Mouse (Mus musculus) embryonic facial prominence, embryonic 12.5 days (tissue): ENCODE data around the gene Gm28434. TPM values are rescaled to one million over a fixed set of nuclear protein-coding genes. Genes with fewer than 3 reads are reported as not detected.
A peak's percentile ranks its signal among the peaks of the same experiment; 100 is the strongest.

Experiments used
- ATAC-seq: fragments of 200-750 bp; cut with Nextera tagmentation; 2 replicates; pipeline ENCODE4 v1.8.0; 2017; ENCODE audit not compliant: insufficient number of reproducible peaks, insufficient read depth, low FRiP score, low TSS enrichment
- H3K27ac ChIP-seq: fragments of 300-500 bp; sonication (generic); 2 replicates; pipeline ENCODE4 v1.5.1; 2016; ENCODE audit warnings: mild to moderate bottlenecking
- H3K27me3 ChIP-seq: fragments of 300-500 bp; sonication (generic); 2 replicates; pipeline ENCODE4 v1.6.1; 2016; ENCODE audit warnings: mild to moderate bottlenecking, moderate library complexity
- H3K36me3 ChIP-seq: fragments of 300-500 bp; sonication (generic); 2 replicates; pipeline ENCODE4 v1.6.1; 2016; ENCODE audit warnings: mild to moderate bottlenecking
- H3K4me1 ChIP-seq: fragments of 300-500 bp; sonication (generic); 2 replicates; pipeline ENCODE4 v1.6.1; 2016
- H3K4me2 ChIP-seq: fragments of 300-500 bp; sonication (generic); replicated peaks from 2 replicates; pipeline ENCODE4 v1.6.1; 2016; ENCODE audit warnings: mild to moderate bottlenecking, moderate library complexity
- H3K4me3 ChIP-seq: fragments of 300-500 bp; sonication (generic); 2 replicates; pipeline ENCODE4 v1.5.1; 2016; ENCODE audit warnings: mild to moderate bottlenecking
- H3K9ac ChIP-seq: fragments of 300-500 bp; sonication (generic); 2 replicates; pipeline ENCODE4 v1.6.1; 2016; ENCODE audit warnings: mild to moderate bottlenecking, moderate library complexity
- H3K9me3 ChIP-seq: fragments of 300-500 bp; sonication (generic); 2 replicates; pipeline ENCODE4 v1.6.1; 2016; ENCODE audit warnings: mild to moderate bottlenecking, moderate library complexity
- WGBS: fragments of 180-500 bp; shearing (Covaris S2); methylation state at CpG from one replicate; pipeline ENCODE4 v1.1.7; 2016; 5-methylcytosine and 5-hydroxymethylcytosine counted together
- polyA plus RNA-seq: library from polyadenylated mRNA; unstranded; fragments of >200 nt; fragmentation: Nextera tagmentation; extraction: Ambion mirVana; gene quantifications from 2 replicates; pipeline ENCODE4 v1.2.1, GENCODE M21; 2016

Gm28434 gene
- polyA plus RNA-seq, result not detected in 2 replicates

- Histone ChIP-seq H3K4me1 (no peaks in the 10 kb centered on the region), H3K27ac (no peak within 1 kb of the TSS), H3K9ac (no peak within 1 kb of the TSS), H3K9me3 (no peaks in the 10 kb centered on the region), H3K4me2 (no peak within 1 kb of the TSS), H3K4me3 (no peak within 1 kb of the TSS), H3K27me3 (no peaks in the 10 kb centered on the region), H3K36me3 (no peaks in the 10 kb centered on the region)
- whole genome bisulfite sequencing, result 72% methylated on average over 2 of the region's 2 CpGs
- no peak for ATAC-seq
These were observed at the start of gene Gm28434, which contains the start of gene 2310003L06Rik for GRCm38 (mm10) chr5:87969201-87969600. TSS of gene Gm28434 (plus strand) at chr5:87969517. TSS of gene 2310003L06Rik (plus strand) at chr5:87969459.

GRCm38 (mm10) chr5:87925372-87925771, 43.9 kb upstream of the Gm28434 start, which contains the start of gene Csn3:
TSS of gene Csn3 (plus strand) at chr5:87925579.
- ATAC-seq, result no peak

GRCm38 (mm10) chr5:87931603-87932002, 37.7 kb upstream of the Gm28434 start:
- H3K27ac ChIP-seq, result no peak overlapping the region
- no peak overlapping the region for H3K9ac ChIP-seq
- H3K4me2 ChIP-seq, result no peak overlapping the region
- H3K9me3 ChIP-seq, result no peaks in the 10 kb centered on the region
- ATAC-seq, result no peak
- H3K27me3 ChIP-seq, result no peaks in the 10 kb centered on the region
- no peaks in the 10 kb centered on the region for H3K36me3 ChIP-seq
- WGBS, result 52% methylated on average over 1 of the region's 1 CpGs
- H3K4me1 ChIP-seq, result no peaks in the 10 kb centered on the region
- H3K4me3 ChIP-seq, result no peak overlapping the region

More at GRCm38 (mm10) chr5:87925372-87925771, 43.9 kb upstream of the Gm28434 start, which contains the start of gene Csn3:
- no peak within 1 kb of the TSS for H3K4me2 ChIP-seq
- H3K27me3 ChIP-seq, result no peaks in the 10 kb centered on the region
- no peak within 1 kb of the TSS for H3K9ac ChIP-seq
- H3K36me3 ChIP-seq, result no peaks in the 10 kb centered on the region
- 17% methylated on average over 5 of the region's 5 CpGs for WGBS
- no peak within 1 kb of the TSS for H3K4me3 ChIP-seq
- no peaks in the 10 kb centered on the region for H3K9me3 ChIP-seq
- H3K27ac ChIP-seq, result no peak within 1 kb of the TSS
- 0 out of 2 replicates have a peak, but pooled peaks cover 6% of the 10 kb centered on the region for H3K4me1 ChIP-seq

- Histone ChIP-seq H3K27ac (no peak overlapping the region), H3K9ac (no peak overlapping the region), H3K36me3 (no peaks in the 10 kb centered on the region), H3K4me3 (no peak overlapping the region), H3K4me1 (no peaks in the 10 kb centered on the region), H3K27me3 (no peaks in the 10 kb centered on the region), H3K9me3 (no peaks in the 10 kb centered on the region), H3K4me2 (no peak overlapping the region)
- WGBS, result 40% methylated on average over 3 of the region's 3 CpGs
- no peak for ATAC-seq
These were observed 28.6 kb upstream of the Gm28434 start for GRCm38 (mm10) chr5:87940752-87941151.

- no peak overlapping the region for H3K4me3 ChIP-seq
- no peak for ATAC-seq
- no peaks in the 10 kb centered on the region for H3K9me3 ChIP-seq
- H3K36me3 ChIP-seq, result no peaks in the 10 kb centered on the region
- no peak overlapping the region for H3K27ac ChIP-seq
- H3K4me2 ChIP-seq, result no peak overlapping the region
- no peaks in the 10 kb centered on the region for H3K27me3 ChIP-seq
- no peaks in the 10 kb centered on the region for H3K4me1 ChIP-seq
- H3K9ac ChIP-seq, result no peak overlapping the region
These were observed 26.8 kb upstream of the Gm28434 start for GRCm38 (mm10) chr5:87942515-87942914.

GRCm38 (mm10) chr5:87951836-87952235, 17.5 kb upstream of the Gm28434 start:
- no peaks in the 10 kb centered on the region for H3K27me3 ChIP-seq
- no peak overlapping the region for H3K4me2 ChIP-seq
- H3K9me3 ChIP-seq, result no peaks in the 10 kb centered on the region
- ATAC-seq, result no peak
- H3K36me3 ChIP-seq, result no peaks in the 10 kb centered on the region
- H3K9ac ChIP-seq, result no peak overlapping the region
- H3K4me1 ChIP-seq, result no peaks in the 10 kb centered on the region
- H3K4me3 ChIP-seq, result no peak overlapping the region
- H3K27ac ChIP-seq, result no peak overlapping the region

- Histone ChIP-seq H3K9me3 (no peaks in the 10 kb centered on the region), H3K4me3 (no peak within 1 kb of the TSS), H3K27me3 (no peaks in the 10 kb centered on the region), H3K4me2 (no peak within 1 kb of the TSS), H3K4me1 (no peaks in the 10 kb centered on the region), H3K27ac (no peak within 1 kb of the TSS), H3K36me3 (no peaks in the 10 kb centered on the region), H3K9ac (no peak within 1 kb of the TSS)
- whole genome bisulfite sequencing, result 88% methylated on average over 3 of the region's 3 CpGs
- no peak for ATAC-seq
These were observed 9.8 kb downstream of the Gm28434 start, which contains the start of gene Cabs1 for GRCm38 (mm10) chr5:87979139-87979538. TSS of gene Cabs1 (plus strand) at chr5:87979439.

- H3K4me3 ChIP-seq, result no peak overlapping the region
- 57% methylated on average over 3 of the region's 3 CpGs for WGBS
- H3K4me2 ChIP-seq, result no peak overlapping the region
- H3K27me3 ChIP-seq, result no peaks in the 10 kb centered on the region
- peak; percentile 69; the same call in 1 of the 2 replicates for ATAC-seq
- H3K9ac ChIP-seq, result no peak overlapping the region
- no peaks in the 10 kb centered on the region for H3K9me3 ChIP-seq
- no peak overlapping the region for H3K27ac ChIP-seq
- H3K4me1 ChIP-seq, result no peaks in the 10 kb centered on the region
- H3K36me3 ChIP-seq, result no peaks in the 10 kb centered on the region
These were observed 13.3 kb downstream of the Gm28434 start for GRCm38 (mm10) chr5:87982468-87983214.

GRCm38 (mm10) chr5:88002249-88002648, 32.9 kb downstream of the Gm28434 start, which contains the start of gene Smr3a:
TSS of gene Smr3a (plus strand) at chr5:88002549.
- H3K9ac ChIP-seq, result no peak within 1 kb of the TSS
- H3K36me3 ChIP-seq, result no peaks in the 10 kb centered on the region
- no peak within 1 kb of the TSS for H3K4me3 ChIP-seq
- no peak within 1 kb of the TSS for H3K4me2 ChIP-seq
- no peaks in the 10 kb centered on the region for H3K4me1 ChIP-seq
- no peaks in the 10 kb centered on the region for H3K27me3 ChIP-seq
- H3K27ac ChIP-seq, result no peak within 1 kb of the TSS
- 86% methylated on average over 3 of the region's 3 CpGs for WGBS
- no peak for ATAC-seq
- no peaks in the 10 kb centered on the region for H3K9me3 ChIP-seq

- Histone ChIP-seq H3K9ac (no peak overlapping the region), H3K27ac (no peak overlapping the region), H3K9me3 (no peaks in the 10 kb centered on the region), H3K4me1 (no peaks in the 10 kb centered on the region), H3K27me3 (no peaks in the 10 kb centered on the region), H3K36me3 (no peaks in the 10 kb centered on the region), H3K4me2 (no peak overlapping the region), H3K4me3 (no peak overlapping the region)
- ATAC-seq, result no peak
These were observed 35.9 kb downstream of the Gm28434 start for GRCm38 (mm10) chr5:88005241-88005640.
